Mouse (Mus musculus) liver, embryonic 11.5 days (tissue): Measurements from ENCODE around the gene Olfr432. TPM values are rescaled to one million over a fixed set of nuclear protein-coding genes. Genes with fewer than 3 reads are reported as not detected.
"Not testable (repeated sequence)": the region's sequence is repeated elsewhere in the genome, so short reads cannot be mapped to it uniquely, and the experiment has no call there.

Source experiments
- ATAC-seq: fragments of 200-750 bp; cut with Nextera tagmentation; replicated peaks from 2 replicates; pipeline ENCODE4 v1.8.0; 2017; ENCODE audit warnings: moderate number of reproducible peaks, mild to moderate bottlenecking, moderate TSS enrichment, moderate library complexity; ENCODE audit not compliant: low FRiP score
- DNase-seq: peaks from one replicate; pipeline ENCODE4 v3.0.0-alpha.2; 2017; ENCODE audit warnings: low spot score
- H3K27ac ChIP-seq: fragments of 300-500 bp; sonication (generic); 2 replicates; pipeline ENCODE4 v1.5.1; 2014; ENCODE audit warnings: mild to moderate bottlenecking, low read depth, low read length, control low read depth
- H3K27me3 ChIP-seq: fragments of 300-500 bp; sonication (generic); replicated peaks from 2 replicates; pipeline ENCODE4 v1.6.1; 2014; ENCODE audit warnings: low read length, mixed read lengths; ENCODE audit not compliant: control insufficient read depth, insufficient read depth
- H3K36me3 ChIP-seq: fragments of 300-500 bp; sonication (generic); 2 replicates; pipeline ENCODE4 v1.6.1; 2014; ENCODE audit warnings: mild to moderate bottlenecking, low read length, moderate library complexity, mixed read lengths; ENCODE audit not compliant: control insufficient read depth, insufficient read depth
- H3K4me1 ChIP-seq: fragments of 300-500 bp; sonication (generic); replicated peaks from 2 replicates; pipeline ENCODE4 v1.6.1; 2014; ENCODE audit warnings: low read length, mixed read lengths; ENCODE audit not compliant: control insufficient read depth, insufficient read depth
- H3K4me2 ChIP-seq: fragments of 300-500 bp; sonication (generic); 2 replicates; pipeline ENCODE4 v1.6.1; 2014; ENCODE audit warnings: mild to moderate bottlenecking, control low read depth, moderate library complexity
- H3K4me3 ChIP-seq: fragments of 300-500 bp; sonication (generic); 2 replicates; pipeline ENCODE4 v1.5.1; 2014; ENCODE audit warnings: low read depth, low read length, control low read depth
- H3K9ac ChIP-seq: fragments of 300-500 bp; sonication (generic); 2 replicates; pipeline ENCODE4 v1.6.1; 2014; ENCODE audit warnings: low read depth, low read length, control low read depth
- H3K9me3 ChIP-seq: fragments of 300-500 bp; sonication (generic); 2 replicates; pipeline ENCODE4 v1.6.1; 2016; ENCODE audit warnings: low read length, inconsistent platforms, mixed read lengths; ENCODE audit not compliant: control insufficient read depth
- WGBS: fragments of 180-500 bp; shearing (Covaris S2); extraction: QIAGEN DNeasy Blood & Tissue Kit; methylation state at CpG from one replicate; pipeline ENCODE4 v1.1.7; 2014; 5-methylcytosine and 5-hydroxymethylcytosine counted together
- polyA plus RNA-seq: library from polyadenylated mRNA; unstranded; fragments of >200 nt; fragmentation: Nextera tagmentation; extraction: Ambion mirVana; gene quantifications from 2 replicates; pipeline ENCODE4 v1.2.1, GENCODE M21; 2014

The Olfr432 gene
- polyA plus RNA-seq, 1 experiment from 2014 or later: not detected

GRCm38 (mm10) chr1:174044431-174044830 is 4.6 kb upstream of the Olfr432 start:
- 71% methylated on average over 2 of the region's 2 CpGs for WGBS
- H3K4me1 ChIP-seq: no peaks in the 10 kb centered on the region
- H3K4me2 ChIP-seq: no peak overlapping the region
- H3K9ac ChIP-seq: no peak overlapping the region
- no peak for DNase-seq
- no peaks in the 10 kb centered on the region for H3K9me3 ChIP-seq
- no peak overlapping the region for H3K27ac ChIP-seq
- H3K36me3 ChIP-seq: no peaks in the 10 kb centered on the region
- H3K27me3 ChIP-seq: no peaks in the 10 kb centered on the region
- ATAC-seq: no peak
- no peak overlapping the region for H3K4me3 ChIP-seq

- not testable (repeated sequence) for H3K4me3 ChIP-seq, H3K36me3 ChIP-seq, H3K27me3 ChIP-seq, H3K9me3 ChIP-seq, H3K27ac ChIP-seq, H3K4me2 ChIP-seq, H3K9ac ChIP-seq, H3K4me1 ChIP-seq, DNase-seq, ATAC-seq
- WGBS: 55% methylated on average over 6 of the region's 6 CpGs
Measured at GRCm38 (mm10) chr1:174048227-174048626, 778 bp upstream of the Olfr432 start.

GRCm38 (mm10) chr1:174049357-174049756 is 352 bp downstream of the Olfr432 start:
- H3K9me3 ChIP-seq, H3K4me1 ChIP-seq, DNase-seq, H3K4me3 ChIP-seq, H3K36me3 ChIP-seq, H3K27ac ChIP-seq, ATAC-seq, H3K9ac ChIP-seq, H3K4me2 ChIP-seq, H3K27me3 ChIP-seq: not testable (repeated sequence)
- WGBS: 41% methylated on average over 4 of the region's 4 CpGs

GRCm38 (mm10) chr1:174050532-174050931 is 1.5 kb downstream of the Olfr432 start:
- ATAC-seq (no peak; the same call in 1 of the 2 replicates), DNase-seq (no peak)
- Histone ChIP-seq H3K9ac (no peak overlapping the region), H3K4me3 (no peak overlapping the region), H3K4me2 (no peak overlapping the region), H3K27me3 (no peaks in the 10 kb centered on the region), H3K9me3 (no peaks in the 10 kb centered on the region), H3K36me3 (no peaks in the 10 kb centered on the region), H3K4me1 (no peaks in the 10 kb centered on the region), H3K27ac (no peak overlapping the region)
- WGBS: 80% methylated on average over 4 of the region's 4 CpGs

DNA sequence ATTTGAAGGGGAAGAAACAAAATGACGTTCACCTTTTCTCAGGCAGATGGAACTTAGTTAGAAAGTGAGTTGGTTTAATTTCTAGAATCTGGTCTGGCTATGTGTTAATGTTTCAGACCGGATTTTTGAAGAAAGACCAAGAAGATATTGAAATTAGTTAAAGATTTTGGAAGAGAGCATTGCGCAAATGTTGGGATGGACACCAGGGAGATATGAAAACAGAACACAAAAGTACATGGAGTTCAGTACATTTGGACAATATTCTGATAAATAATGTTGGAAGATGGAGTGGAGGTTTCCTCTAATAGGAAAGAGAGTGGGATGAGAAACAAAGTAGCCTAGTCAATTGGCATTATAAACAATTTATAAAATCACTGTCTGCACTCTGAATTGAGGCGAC is 2.5 kb downstream of the Olfr432 start:
- DNase-seq (no peak), ATAC-seq (no peak)
- no peak overlapping the region for H3K9ac ChIP-seq
- H3K4me3 ChIP-seq: no peak overlapping the region
- H3K4me2 ChIP-seq: no peak overlapping the region
- no peaks in the 10 kb centered on the region for H3K9me3 ChIP-seq
- no peaks in the 10 kb centered on the region for H3K36me3 ChIP-seq
- 78% methylated on average over 4 of the region's 4 CpGs for WGBS
- no peak overlapping the region for H3K27ac ChIP-seq
- no peaks in the 10 kb centered on the region for H3K27me3 ChIP-seq
- H3K4me1 ChIP-seq: no peaks in the 10 kb centered on the region

- WGBS: 74% methylated on average over 5 of the region's 5 CpGs
Measured at GRCm38 (mm10) chr1:174051931-174052536, 3.0 kb downstream of the Olfr432 start.

GRCm38 (mm10) chr1:174052981-174053380 is 4.0 kb downstream of the Olfr432 start:
- Histone ChIP-seq H3K4me3 (no peak overlapping the region), H3K9ac (no peak overlapping the region), H3K4me2 (no peak overlapping the region), H3K36me3 (no peaks in the 10 kb centered on the region), H3K4me1 (no peaks in the 10 kb centered on the region), H3K27ac (no peak overlapping the region), H3K27me3 (no peaks in the 10 kb centered on the region), H3K9me3 (no peaks in the 10 kb centered on the region)
- ATAC-seq (no peak), DNase-seq (no peak)
- WGBS: 76% methylated on average over 3 of the region's 3 CpGs

More at GRCm38 (mm10) chr1:174051931-174052536, 3.0 kb downstream of the Olfr432 start:
- Histone ChIP-seq H3K9me3 (no peaks in the 10 kb centered on the region), H3K4me2 (no peak overlapping the region), H3K9ac (no peak overlapping the region), H3K27ac (no peak overlapping the region), H3K4me3 (no peak overlapping the region), H3K27me3 (no peaks in the 10 kb centered on the region), H3K4me1 (no peaks in the 10 kb centered on the region), H3K36me3 (no peaks in the 10 kb centered on the region)
- DNase-seq (no peak), ATAC-seq (no peak)

- H3K9ac ChIP-seq: no peak overlapping the region
- no peak overlapping the region for H3K4me3 ChIP-seq
- DNase-seq: no peak
- H3K9me3 ChIP-seq: no peaks in the 10 kb centered on the region
- H3K4me2 ChIP-seq: no peak overlapping the region
- no peaks in the 10 kb centered on the region for H3K36me3 ChIP-seq
- H3K27me3 ChIP-seq: no peaks in the 10 kb centered on the region
- WGBS: 72% methylated on average over 2 of the region's 2 CpGs
- H3K4me1 ChIP-seq: no peaks in the 10 kb centered on the region
- no peak for ATAC-seq
- H3K27ac ChIP-seq: no peak overlapping the region
Measured at GRCm38 (mm10) chr1:174055248-174055647, 6.2 kb downstream of the Olfr432 start.

DNA sequence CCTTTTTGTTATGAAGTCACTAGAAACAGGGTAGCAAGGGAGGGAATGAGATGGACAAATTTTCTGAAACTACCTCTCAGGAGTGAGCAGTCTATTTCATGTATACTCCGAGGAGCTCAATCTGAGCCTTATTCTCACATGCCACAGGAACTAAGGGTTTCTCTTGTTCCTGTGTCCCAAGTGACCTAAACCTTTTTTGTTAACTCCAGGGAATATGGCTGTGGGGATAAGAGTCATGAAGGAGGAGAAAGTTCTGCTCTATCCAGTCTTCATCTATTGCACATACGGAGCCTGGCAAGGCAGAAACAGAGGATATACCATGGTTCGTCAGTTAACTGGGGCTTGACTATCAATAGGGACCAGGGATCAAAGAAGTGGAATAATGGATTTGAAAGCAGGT is 17.3 kb downstream of the Olfr432 start, which contains the start of gene Olfr430:
Gene Olfr430 (plus strand): TSS at position 301 of the 400 bp plus-strand sequence.
- no peak within 1 kb of the TSS for H3K27ac ChIP-seq
- no peaks in the 10 kb centered on the region for H3K36me3 ChIP-seq
- no peak within 1 kb of the TSS for H3K4me2 ChIP-seq
- no peak for ATAC-seq
- H3K4me3 ChIP-seq: no peak within 1 kb of the TSS
- no peaks in the 10 kb centered on the region for H3K4me1 ChIP-seq
- no peaks in the 10 kb centered on the region for H3K27me3 ChIP-seq
- H3K9me3 ChIP-seq: no peaks in the 10 kb centered on the region
- 78% methylated on average over 3 of the region's 3 CpGs for WGBS
- H3K9ac ChIP-seq: no peak within 1 kb of the TSS
- DNase-seq: no peak
